Mouse (Mus musculus): ENCODE data around the gene Tbc1d7.

DNA sequence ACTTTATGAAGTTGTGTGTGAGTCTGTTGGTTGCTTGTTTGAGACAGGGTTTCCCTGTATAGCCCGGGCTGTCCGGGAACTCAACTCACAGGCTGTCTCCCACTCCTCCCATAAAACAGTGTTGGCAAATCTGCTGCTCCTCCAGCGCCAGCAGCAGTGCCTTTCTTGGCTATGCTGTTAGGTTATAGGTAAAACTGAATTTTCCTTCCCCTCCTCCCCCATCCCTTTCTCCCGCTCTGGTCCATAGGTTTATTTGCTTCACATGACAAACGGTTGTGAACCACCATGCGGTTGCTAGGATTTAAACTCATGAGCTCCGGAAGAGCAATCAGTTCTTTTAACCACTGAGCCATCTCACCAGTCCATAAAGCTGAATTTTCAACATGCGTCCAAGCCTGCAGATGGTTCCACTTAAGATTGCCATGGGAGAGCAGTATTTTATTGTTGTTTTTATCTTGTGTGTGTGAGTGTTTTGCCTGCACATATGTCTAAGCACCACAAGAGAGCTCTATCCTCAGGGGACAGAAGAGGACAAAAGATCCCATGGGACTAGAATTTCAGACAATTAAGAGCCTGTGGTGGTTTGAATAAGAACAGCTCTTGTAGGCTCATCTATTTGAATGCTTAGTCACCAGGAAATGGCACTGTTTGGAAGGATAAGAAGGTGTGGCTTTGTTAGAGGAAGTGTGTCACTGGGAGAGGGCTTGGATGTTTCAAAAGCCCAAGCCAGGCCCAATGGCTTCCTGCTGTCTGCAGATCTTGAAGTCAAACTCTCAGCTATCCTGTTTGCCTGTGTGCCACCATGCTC is 12.2 kb upstream of the Tbc1d7 start:
- TF ChIP-seq CTCF (IDR thresholded peaks at IDR 0.05; ENCODE audit: low read depth) (no peak), EP300 (IDR thresholded peaks at IDR 0.05; ENCODE audit: low read depth) (no peak)
